Mouse (Mus musculus): ENCODE data around the gene Dennd6b. TPM values are rescaled to one million over a fixed set of nuclear protein-coding genes. Genes with fewer than 3 reads are reported as not detected.

The Dennd6b gene
- polyA plus RNA-seq, 1 experiment: 9.1 TPM

- Histone ChIP-seq H3K4me3 (ENCODE audit: low read depth, low read length) (no peak overlapping the region), H3K4me1 (ENCODE audit: control insufficient read depth, insufficient read depth, low read length) (no peaks in the 10 kb centered on the region), H3K9me3 (replicated peaks; ENCODE audit: control insufficient read depth, insufficient read depth, low read length, poor library complexity, severe bottlenecking) (no peaks in the 10 kb centered on the region), H3K9ac (ENCODE audit: low read depth, poor library complexity, severe bottlenecking) (no peak overlapping the region), H3K36me3 (ENCODE audit: control insufficient read depth, insufficient read depth, low read length, poor library complexity, severe bottlenecking) (no peaks in the 10 kb centered on the region), H3K27ac (ENCODE audit: insufficient read depth, low read length) (no peak overlapping the region), H3K27me3 (ENCODE audit: control insufficient read depth, insufficient read depth, low read length, poor library complexity, severe bottlenecking) (no peaks in the 10 kb centered on the region)
- TF ChIP-seq POLR2A (IDR thresholded peaks at IDR 0.05; ENCODE audit: insufficient read depth, low read length) (no peak), CTCF (IDR thresholded peaks at IDR 0.05; ENCODE audit: low read depth, low read length) (no peak), EP300 (IDR thresholded peaks at IDR 0.05; ENCODE audit: insufficient read depth, low read depth, low read length) (no peak)
Observed at GRCm38 (mm10) chr15:89138531-89138930, 57.8 kb downstream of the Dennd6b start.

GRCm38 (mm10) chr15:89138046-89138405 is 58.3 kb downstream of the Dennd6b start:
- Histone ChIP-seq H3K4me1 (ENCODE audit: control insufficient read depth, insufficient read depth, low read length) (no peaks in the 10 kb centered on the region), H3K27ac (ENCODE audit: insufficient read depth, low read length) (no peak overlapping the region), H3K36me3 (ENCODE audit: control insufficient read depth, insufficient read depth, low read length, poor library complexity, severe bottlenecking) (no peaks in the 10 kb centered on the region), H3K9ac (ENCODE audit: low read depth, poor library complexity, severe bottlenecking) (no peak overlapping the region), H3K4me3 (ENCODE audit: low read depth, low read length) (no peak overlapping the region), H3K9me3 (replicated peaks; ENCODE audit: control insufficient read depth, insufficient read depth, low read length, poor library complexity, severe bottlenecking) (no peaks in the 10 kb centered on the region), H3K27me3 (ENCODE audit: control insufficient read depth, insufficient read depth, low read length, poor library complexity, severe bottlenecking) (no peaks in the 10 kb centered on the region)
- no peak for TF ChIP-seq EP300 (IDR thresholded peaks at IDR 0.05; ENCODE audit: insufficient read depth, low read depth, low read length)
- TF ChIP-seq CTCF (IDR thresholded peaks at IDR 0.05; ENCODE audit: low read depth, low read length): no peak
- TF ChIP-seq POLR2A (IDR thresholded peaks at IDR 0.05; ENCODE audit: insufficient read depth, low read length): no peak

- Histone ChIP-seq H3K9ac (ENCODE audit: low read depth, poor library complexity, severe bottlenecking) (no peak overlapping the region), H3K4me3 (ENCODE audit: low read depth, low read length) (no peak overlapping the region), H3K9me3 (replicated peaks; ENCODE audit: control insufficient read depth, insufficient read depth, low read length, poor library complexity, severe bottlenecking) (no peaks in the 10 kb centered on the region), H3K27me3 (ENCODE audit: control insufficient read depth, insufficient read depth, low read length, poor library complexity, severe bottlenecking) (no peaks in the 10 kb centered on the region), H3K27ac (ENCODE audit: insufficient read depth, low read length) (no peak overlapping the region), H3K4me1 (ENCODE audit: control insufficient read depth, insufficient read depth, low read length) (no peaks in the 10 kb centered on the region), H3K36me3 (ENCODE audit: control insufficient read depth, insufficient read depth, low read length, poor library complexity, severe bottlenecking) (no peaks in the 10 kb centered on the region)
- TF ChIP-seq CTCF (IDR thresholded peaks at IDR 0.05; ENCODE audit: low read depth, low read length): no peak
- TF ChIP-seq POLR2A (IDR thresholded peaks at IDR 0.05; ENCODE audit: insufficient read depth, low read length): no peak
- TF ChIP-seq EP300 (IDR thresholded peaks at IDR 0.05; ENCODE audit: insufficient read depth, low read depth, low read length): no peak
Observed at GRCm38 (mm10) chr15:89137378-89138045, 58.8 kb downstream of the Dennd6b start.

- TF ChIP-seq POLR2A (IDR thresholded peaks at IDR 0.05; ENCODE audit: insufficient read depth, low read length): no peak
- TF ChIP-seq EP300 (IDR thresholded peaks at IDR 0.05; ENCODE audit: insufficient read depth, low read depth, low read length): no peak
- no peak for TF ChIP-seq CTCF (IDR thresholded peaks at IDR 0.05; ENCODE audit: low read depth, low read length)
- Histone ChIP-seq H3K27me3 (ENCODE audit: control insufficient read depth, insufficient read depth, low read length, poor library complexity, severe bottlenecking) (no peaks in the 10 kb centered on the region), H3K36me3 (ENCODE audit: control insufficient read depth, insufficient read depth, low read length, poor library complexity, severe bottlenecking) (no peaks in the 10 kb centered on the region), H3K9me3 (replicated peaks; ENCODE audit: control insufficient read depth, insufficient read depth, low read length, poor library complexity, severe bottlenecking) (no peaks in the 10 kb centered on the region), H3K4me1 (ENCODE audit: control insufficient read depth, insufficient read depth, low read length) (no peaks in the 10 kb centered on the region), H3K4me3 (ENCODE audit: low read depth, low read length) (no peak overlapping the region), H3K27ac (ENCODE audit: insufficient read depth, low read length) (no peak overlapping the region), H3K9ac (ENCODE audit: low read depth, poor library complexity, severe bottlenecking) (no peak overlapping the region)
Observed at GRCm38 (mm10) chr15:89136461-89137155, 59.7 kb downstream of the Dennd6b start.

Other genes with a start within 250 kb of the Dennd6b start
- gene Ttll8, start 242.1 kb downstream of the Dennd6b start, polyA plus RNA-seq (2011; ENCODE audit: insufficient read depth, insufficient read length, low read depth, missing spikeins): not detected in 2 replicates
- not detected in 2 replicates for gene Mlc1, start 217.5 kb downstream of the Dennd6b start, polyA plus RNA-seq (2011; ENCODE audit: insufficient read depth, insufficient read length, low read depth, missing spikeins)
- 2.9 and 4.1 TPM in 2 replicates for gene Mov10l1, start 213.6 kb downstream of the Dennd6b start, polyA plus RNA-seq (2011; ENCODE audit: insufficient read depth, insufficient read length, low read depth, missing spikeins)
- gene Panx2, start 136.8 kb downstream of the Dennd6b start, polyA plus RNA-seq (2011; ENCODE audit: insufficient read depth, insufficient read length, low read depth, missing spikeins): 1.4 and 2.8 TPM in 2 replicates
- 19.7 and 21.6 TPM in 2 replicates for gene Trabd, start 121.4 kb downstream of the Dennd6b start, polyA plus RNA-seq (2011; ENCODE audit: insufficient read depth, insufficient read length, low read depth, missing spikeins)
- gene Selenoo, start 107.4 kb downstream of the Dennd6b start, polyA plus RNA-seq (2011; ENCODE audit: insufficient read depth, insufficient read length, low read depth, missing spikeins): 9.2 and 9.4 TPM in 2 replicates
- gene Tubgcp6, start 73.4 kb downstream of the Dennd6b start, polyA plus RNA-seq (2011; ENCODE audit: insufficient read depth, insufficient read length, low read depth, missing spikeins): 21.1 and 26.9 TPM in 2 replicates
- gene Hdac10, start 67.8 kb downstream of the Dennd6b start, polyA plus RNA-seq (2011; ENCODE audit: insufficient read depth, insufficient read length, low read depth, missing spikeins): 4.6 and 4.8 TPM in 2 replicates
- gene Mapk12, start 55.8 kb downstream of the Dennd6b start, polyA plus RNA-seq (2011; ENCODE audit: insufficient read depth, insufficient read length, low read depth, missing spikeins): 33.2 and 38.2 TPM in 2 replicates
- gene Mapk11, start 46.9 kb downstream of the Dennd6b start, polyA plus RNA-seq (2011; ENCODE audit: insufficient read depth, insufficient read length, low read depth, missing spikeins): 9.1 and 9.3 TPM in 2 replicates
- 86.1 and 96.7 TPM in 2 replicates for gene Plxnb2, start 15.7 kb downstream of the Dennd6b start, polyA plus RNA-seq (2011; ENCODE audit: insufficient read depth, insufficient read length, low read depth, missing spikeins)
- gene Ppp6r2, start 15.1 kb upstream of the Dennd6b start, polyA plus RNA-seq (2011; ENCODE audit: insufficient read depth, insufficient read length, low read depth, missing spikeins): 13.3 and 14.3 TPM in 2 replicates
- gene Sbf1, start 118.8 kb upstream of the Dennd6b start, polyA plus RNA-seq (2011; ENCODE audit: insufficient read depth, insufficient read length, low read depth, missing spikeins): 51.5 and 66.1 TPM in 2 replicates
- 1.1 TPM in 1 of 2 replicates, not detected in the other for gene Adm2, start 126.2 kb upstream of the Dennd6b start, polyA plus RNA-seq (2011; ENCODE audit: insufficient read depth, insufficient read length, low read depth, missing spikeins)
- gene Miox, start 137.9 kb upstream of the Dennd6b start, polyA plus RNA-seq (2011; ENCODE audit: insufficient read depth, insufficient read length, low read depth, missing spikeins): not detected in 2 replicates
- gene Lmf2, start 159.2 kb upstream of the Dennd6b start, polyA plus RNA-seq (2011; ENCODE audit: insufficient read depth, insufficient read length, low read depth, missing spikeins): 41.4 and 42.1 TPM in 2 replicates
- 164 and 173 TPM in 2 replicates for gene Ncaph2, start 159.2 kb upstream of the Dennd6b start, polyA plus RNA-seq (2011; ENCODE audit: insufficient read depth, insufficient read length, low read depth, missing spikeins)
- 11.0 and 12.0 TPM in 2 replicates for gene Sco2, start 177.3 kb upstream of the Dennd6b start, polyA plus RNA-seq (2011; ENCODE audit: insufficient read depth, insufficient read length, low read depth, missing spikeins)
- gene Tymp, start 180.5 kb upstream of the Dennd6b start, polyA plus RNA-seq (2011; ENCODE audit: insufficient read depth, insufficient read length, low read depth, missing spikeins): not detected in 2 replicates
- 1.4 and 2.6 TPM in 2 replicates for gene Odf3b, start 182.8 kb upstream of the Dennd6b start, polyA plus RNA-seq (2011; ENCODE audit: insufficient read depth, insufficient read length, low read depth, missing spikeins)
- gene Klhdc7b, start 188.4 kb upstream of the Dennd6b start, polyA plus RNA-seq (2011; ENCODE audit: insufficient read depth, insufficient read length, low read depth, missing spikeins): not detected in 2 replicates
- gene Syce3, start 214.0 kb upstream of the Dennd6b start, polyA plus RNA-seq (2011; ENCODE audit: insufficient read depth, insufficient read length, low read depth, missing spikeins): not detected in 2 replicates
- gene Cpt1b, start 229.4 kb upstream of the Dennd6b start, polyA plus RNA-seq (2011; ENCODE audit: insufficient read depth, insufficient read length, low read depth, missing spikeins): 4.9 and 6.1 TPM in 2 replicates
- gene C730034F03Rik, start 233.1 kb upstream of the Dennd6b start, polyA plus RNA-seq (2011; ENCODE audit: insufficient read depth, insufficient read length, low read depth, missing spikeins): 2.1 and 3.2 TPM in 2 replicates
- not detected in 2 replicates for gene Gm44502, start 233.2 kb upstream of the Dennd6b start, polyA plus RNA-seq (2011; ENCODE audit: insufficient read depth, insufficient read length, low read depth, missing spikeins)
- gene Chkb, start 233.4 kb upstream of the Dennd6b start, polyA plus RNA-seq (2011; ENCODE audit: insufficient read depth, insufficient read length, low read depth, missing spikeins): 41.3 and 45.7 TPM in 2 replicates